Mouse (Mus musculus): Measurements from ENCODE around the gene Mib2. TPM values are rescaled to one million over a fixed set of nuclear protein-coding genes. Genes with fewer than 3 reads are reported as not detected.
"Not testable (repeated sequence)": the region's sequence is repeated elsewhere in the genome, so short reads cannot be mapped to it uniquely, and the experiment has no call there.

The Mib2 gene
- polyA plus RNA-seq, 1 experiment from 2014 or later = 24.8 TPM

GRCm38 (mm10) chr4:155653451-155654182 lies 15.4 kb downstream of the Mib2 start:
- peak; percentile 74 for DNase-seq
- WGBS = 3% methylated on average over 31 of the region's 31 CpGs
- ATAC-seq (ENCODE audit: insufficient read depth) = peak; percentile 29
- peak; percentile 51 for TF ChIP-seq CTCF (IDR thresholded peaks at IDR 0.05; ENCODE audit: low read depth)
- H3K27me3 ChIP-seq (ENCODE audit: insufficient read depth, low read length) = peaks cover 18% of the 10 kb centered on the region; the same call in 1 of the 2 replicates
- H3K9ac ChIP-seq = peak overlapping the region; percentile 63
- H3K4me2 ChIP-seq = peak overlapping the region; percentile 91
- peak overlapping the region; percentile 48 for H3K4me3 ChIP-seq (ENCODE audit: low read depth, low read length)
- H3K4me1 ChIP-seq (ENCODE audit: insufficient read depth) = peaks cover 12% of the 10 kb centered on the region; the same call in 1 of the 2 replicates
- H3K27ac ChIP-seq (ENCODE audit: low read depth) = peak overlapping the region; percentile 60; the same call in 1 of the 2 replicates
- peaks cover 38% of the 10 kb centered on the region for H3K36me3 ChIP-seq (ENCODE audit: insufficient read depth)
- H3K9me3 ChIP-seq (ENCODE audit: low read depth, low read length) = no peaks in the 10 kb centered on the region

DNA sequence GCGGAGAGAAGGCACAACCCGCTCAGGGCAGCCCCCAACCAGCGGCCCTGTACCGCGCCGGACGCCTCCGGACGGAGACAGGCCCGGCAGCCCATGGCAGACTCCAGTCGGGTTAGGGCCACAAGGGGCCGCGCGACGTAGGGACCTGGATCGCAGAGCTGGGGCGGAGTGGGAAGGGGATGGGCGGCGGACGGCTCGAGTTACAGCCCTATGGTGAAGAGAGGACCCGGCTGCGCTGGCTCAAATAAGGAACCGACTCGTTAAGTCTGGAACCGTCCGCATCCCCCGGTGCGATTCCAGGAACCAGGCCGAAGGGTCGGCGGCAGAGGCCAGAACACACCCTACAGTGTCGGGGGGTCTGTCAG lies 15.9 kb downstream of the Mib2 start, which contains the start of gene Mmp23:
Gene Mmp23 (minus strand): TSS at position 299 of the 365 bp plus-strand sequence.
- Histone ChIP-seq H3K9me3 (ENCODE audit: low read depth, low read length) (no peaks in the 10 kb centered on the region), H3K27me3 (ENCODE audit: insufficient read depth, low read length) (peaks cover 18% of the 10 kb centered on the region; the same call in 1 of the 2 replicates), H3K36me3 (ENCODE audit: insufficient read depth) (peaks cover 42% of the 10 kb centered on the region), H3K9ac (peak within 1 kb of the TSS; percentile 63), H3K4me2 (peak within 1 kb of the TSS; percentile 91), H3K4me3 (ENCODE audit: low read depth, low read length) (peak within 1 kb of the TSS; percentile 48), H3K27ac (ENCODE audit: low read depth) (peak within 1 kb of the TSS; percentile 60), H3K4me1 (ENCODE audit: insufficient read depth) (peaks cover 12% of the 10 kb centered on the region; the same call in 1 of the 2 replicates)
- WGBS = under 1% methylated on average over 33 of the region's 33 CpGs
- peak; percentile 23; the same call in 1 of the 2 replicates for TF ChIP-seq CTCF (IDR thresholded peaks at IDR 0.05; ENCODE audit: low read depth)
- ATAC-seq (ENCODE audit: insufficient read depth) = peak; percentile 76
- DNase-seq = peak; percentile 86

- Histone ChIP-seq H3K27ac (ENCODE audit: low read depth) (peak overlapping the region; percentile 60), H3K4me3 (ENCODE audit: low read depth, low read length) (peak overlapping the region; percentile 48), H3K4me1 (ENCODE audit: insufficient read depth) (peaks cover 12% of the 10 kb centered on the region; the same call in 1 of the 2 replicates), H3K27me3 (ENCODE audit: insufficient read depth, low read length) (peaks cover 18% of the 10 kb centered on the region; the same call in 1 of the 2 replicates), H3K9me3 (ENCODE audit: low read depth, low read length) (no peaks in the 10 kb centered on the region), H3K4me2 (peak overlapping the region; percentile 91), H3K36me3 (ENCODE audit: insufficient read depth) (peaks cover 48% of the 10 kb centered on the region), H3K9ac (peak overlapping the region; percentile 63)
- DNase-seq (peak; percentile 44), ATAC-seq (ENCODE audit: insufficient read depth) (no peak)
- TF ChIP-seq CTCF (IDR thresholded peaks at IDR 0.05; ENCODE audit: low read depth) = no peak
- WGBS = 20% methylated on average over 36 of the region's 36 CpGs
These were observed 16.5 kb downstream of the Mib2 start for GRCm38 (mm10) chr4:155652283-155653085.

GRCm38 (mm10) chr4:155651553-155652269 lies 17.3 kb downstream of the Mib2 start:
- Histone ChIP-seq H3K27me3 (ENCODE audit: insufficient read depth, low read length) (peaks cover 18% of the 10 kb centered on the region; the same call in 1 of the 2 replicates), H3K9ac (peak overlapping the region; percentile 23; the same call in 1 of the 2 replicates), H3K4me1 (ENCODE audit: insufficient read depth) (peaks cover 12% of the 10 kb centered on the region; the same call in 1 of the 2 replicates)

GRCm38 (mm10) chr4:155649355-155649754 lies 19.6 kb downstream of the Mib2 start:
- Histone ChIP-seq H3K9me3 (ENCODE audit: low read depth, low read length) (no peaks in the 10 kb centered on the region), H3K4me3 (ENCODE audit: low read depth, low read length) (no peak overlapping the region), H3K4me1 (ENCODE audit: insufficient read depth) (peaks cover 4% of the 10 kb centered on the region; the same call in 1 of the 2 replicates), H3K4me2 (no peak overlapping the region), H3K27ac (ENCODE audit: low read depth) (no peak overlapping the region), H3K27me3 (ENCODE audit: insufficient read depth, low read length) (peaks cover 6% of the 10 kb centered on the region; the same call in 1 of the 2 replicates), H3K36me3 (ENCODE audit: insufficient read depth) (peaks cover 67% of the 10 kb centered on the region), H3K9ac (no peak overlapping the region)
- WGBS = 91% methylated on average over 11 of the region's 11 CpGs
- DNase-seq (no peak), ATAC-seq (ENCODE audit: insufficient read depth) (no peak)
- TF ChIP-seq CTCF (IDR thresholded peaks at IDR 0.05; ENCODE audit: low read depth) = no peak

More at GRCm38 (mm10) chr4:155651553-155652269, 17.3 kb downstream of the Mib2 start:
- Histone ChIP-seq H3K4me3 (ENCODE audit: low read depth, low read length) (peak overlapping the region; percentile 48), H3K27ac (ENCODE audit: low read depth) (peak overlapping the region; percentile 55), H3K9me3 (ENCODE audit: low read depth, low read length) (no peaks in the 10 kb centered on the region), H3K4me2 (peak overlapping the region; percentile 91), H3K36me3 (ENCODE audit: insufficient read depth) (peaks cover 55% of the 10 kb centered on the region)
- ATAC-seq (ENCODE audit: insufficient read depth) (peak; percentile 29; the same call in 1 of the 2 replicates), DNase-seq (peak; percentile 71)
- 46% methylated on average over 15 of the region's 15 CpGs for WGBS
- TF ChIP-seq CTCF (IDR thresholded peaks at IDR 0.05; ENCODE audit: low read depth) = no peak

GRCm38 (mm10) chr4:155645721-155646120 lies 23.3 kb downstream of the Mib2 start:
- peaks cover 91% of the 10 kb centered on the region for H3K36me3 ChIP-seq (ENCODE audit: insufficient read depth)
- DNase-seq (no peak), ATAC-seq (ENCODE audit: insufficient read depth) (no peak)
- H3K4me3 ChIP-seq (ENCODE audit: low read depth, low read length) = no peak overlapping the region
- H3K27me3 ChIP-seq (ENCODE audit: insufficient read depth, low read length) = no peaks in the 10 kb centered on the region
- 92% methylated on average over 5 of the region's 5 CpGs for WGBS
- no peak overlapping the region for H3K27ac ChIP-seq (ENCODE audit: low read depth)
- TF ChIP-seq CTCF (IDR thresholded peaks at IDR 0.05; ENCODE audit: low read depth) = no peak
- no peak overlapping the region for H3K9ac ChIP-seq
- no peak overlapping the region for H3K4me2 ChIP-seq
- H3K4me1 ChIP-seq (ENCODE audit: insufficient read depth) = no peaks in the 10 kb centered on the region
- H3K9me3 ChIP-seq (ENCODE audit: low read depth, low read length) = no peaks in the 10 kb centered on the region

DNA sequence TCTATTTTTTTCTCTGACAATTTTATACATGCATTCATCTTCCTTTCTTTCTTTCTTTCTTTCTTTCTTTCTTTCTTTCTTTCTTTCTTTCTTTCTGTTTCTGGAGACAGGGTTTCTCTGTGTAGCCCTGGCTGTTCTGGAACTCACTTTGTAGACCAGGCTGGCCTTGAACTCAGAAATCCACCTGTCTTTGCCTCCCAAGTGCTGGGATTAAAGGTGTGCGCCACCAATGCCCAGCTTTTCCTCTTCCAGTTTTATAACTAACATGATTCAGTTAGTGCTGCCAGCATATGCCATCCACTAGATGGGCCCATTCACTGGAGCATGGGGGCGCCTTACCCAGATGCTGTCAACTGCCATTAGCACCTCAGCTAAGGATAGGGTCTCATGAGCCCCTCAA lies 23.7 kb downstream of the Mib2 start, which contains the start of gene Gm10563:
Gene Gm10563 (minus strand): TSS at position 101 of the 400 bp plus-strand sequence.
- not testable (repeated sequence) for H3K9me3 ChIP-seq (ENCODE audit: low read depth, low read length); H3K4me1 ChIP-seq (ENCODE audit: insufficient read depth); DNase-seq; H3K4me2 ChIP-seq; H3K27ac ChIP-seq (ENCODE audit: low read depth); H3K9ac ChIP-seq; H3K4me3 ChIP-seq (ENCODE audit: low read depth, low read length); ATAC-seq (ENCODE audit: insufficient read depth); H3K27me3 ChIP-seq (ENCODE audit: insufficient read depth, low read length)
- peaks cover 91% of the 10 kb centered on the region for H3K36me3 ChIP-seq (ENCODE audit: insufficient read depth)
- 93% methylated on average over 2 of the region's 2 CpGs for WGBS

Data from lung, embryonic 14.5 days (tissue).